Mouse (Mus musculus): ENCODE measurements at regions not wholly inside any gene's neighbourhood (a gene's known extent, or its start where the extent isn't known, plus 50 kb on each side); places are given as distances from the start of the nearest gene placed in this dataset.

GRCm38 (mm10) chr2:116709608-116710007 is 168.9 kb upstream of the Tmco5 start:
- no peak for TF ChIP-seq CTCF (IDR thresholded peaks at IDR 0.05; ENCODE audit: low read depth)
- no peak for TF ChIP-seq EP300 (IDR thresholded peaks at IDR 0.05; ENCODE audit: low read depth)
